Mouse (Mus musculus): ENCODE measurements at regions not wholly inside any gene's neighbourhood (a gene's known extent, or its start where the extent isn't known, plus 50 kb on each side); places are given as distances from the start of the nearest gene placed in this dataset.

GRCm38 (mm10) chr6:140357901-140358300 is 66.0 kb upstream of the Plekha5 start:
- no peak overlapping the region for H3K9ac ChIP-seq (ENCODE audit: insufficient read depth, low read depth, low read length, poor library complexity, severe bottlenecking)
- TF ChIP-seq MAFK (IDR thresholded peaks at IDR 0.05; ENCODE audit: insufficient read depth, low read depth, low read length) (no peak), ZNF384 (IDR thresholded peaks at IDR 0.05; ENCODE audit: low read depth, low read length) (no peak), ZC3H11A (IDR thresholded peaks at IDR 0.05; ENCODE audit: borderline replicate concordance, low read depth, low read length) (no peak), HCFC1 (IDR thresholded peaks at IDR 0.05; ENCODE audit: borderline replicate concordance, insufficient read depth, low read length) (no peak)
- H3K36me3 ChIP-seq (ENCODE audit: control insufficient read depth, insufficient read depth, low read length, poor library complexity, severe bottlenecking): no peaks in the 10 kb centered on the region
- no peak overlapping the region for H3K4me3 ChIP-seq (ENCODE audit: insufficient read depth in 1 of 2, low read depth in 1 of 2, low read length in 2 of 2, poor library complexity in 1 of 2, severe bottlenecking in 1 of 2)
- in situ Hi-C loops (cut with MboI; ENCODE audit: low sequenced_read_pairs in 2 of 2, unreplicated experiment in 2 of 2): no loop called here
- H3K9me3 ChIP-seq (ENCODE audit: control insufficient read depth, insufficient read depth, low read depth, low read length): no peaks in the 10 kb centered on the region
- no peaks in the 10 kb centered on the region for H3K4me1 ChIP-seq (ENCODE audit: control insufficient read depth in 2 of 2, insufficient read depth in 2 of 2, low read length in 2 of 2, poor library complexity in 1 of 2)
- no peak for DNase-seq (ENCODE audit: low read depth, low spot score)
- H3K27ac ChIP-seq (ENCODE audit: insufficient read depth, low read depth, low read length, poor library complexity, severe bottlenecking): no peak overlapping the region

- DNase-seq (ENCODE audit: low read depth, low spot score): no peak
- Histone ChIP-seq H3K27ac (ENCODE audit: insufficient read depth, low read depth, low read length, poor library complexity, severe bottlenecking) (no peak overlapping the region), H3K9ac (ENCODE audit: insufficient read depth, low read depth, low read length, poor library complexity, severe bottlenecking) (no peak overlapping the region), H3K9me3 (ENCODE audit: control insufficient read depth, insufficient read depth, low read depth, low read length) (no peaks in the 10 kb centered on the region), H3K4me3 (ENCODE audit: insufficient read depth in 1 of 2, low read depth in 1 of 2, low read length in 2 of 2, poor library complexity in 1 of 2, severe bottlenecking in 1 of 2) (no peak overlapping the region), H3K36me3 (ENCODE audit: control insufficient read depth, insufficient read depth, low read length, poor library complexity, severe bottlenecking) (no peaks in the 10 kb centered on the region), H3K4me1 (ENCODE audit: control insufficient read depth in 2 of 2, insufficient read depth in 2 of 2, low read length in 2 of 2, poor library complexity in 1 of 2) (no peaks in the 10 kb centered on the region)
- TF ChIP-seq ZNF384 (IDR thresholded peaks at IDR 0.05; ENCODE audit: low read depth, low read length) (no peak), HCFC1 (IDR thresholded peaks at IDR 0.05; ENCODE audit: borderline replicate concordance, insufficient read depth, low read length) (no peak), MAFK (IDR thresholded peaks at IDR 0.05; ENCODE audit: insufficient read depth, low read depth, low read length) (no peak), ZC3H11A (IDR thresholded peaks at IDR 0.05; ENCODE audit: borderline replicate concordance, low read depth, low read length) (no peak)
- in situ Hi-C loops (cut with MboI; ENCODE audit: low sequenced_read_pairs in 2 of 2, unreplicated experiment in 2 of 2): no loop called here
Observed at GRCm38 (mm10) chr6:140357300-140357699, 66.6 kb upstream of the Plekha5 start.

GRCm38 (mm10) chr6:140354082-140354481 is 69.8 kb upstream of the Plekha5 start:
- H3K27ac ChIP-seq (ENCODE audit: insufficient read depth, low read depth, low read length, poor library complexity, severe bottlenecking): no peak overlapping the region
- in situ Hi-C loops (cut with MboI; ENCODE audit: low sequenced_read_pairs in 2 of 2, unreplicated experiment in 2 of 2): no loop called here
- DNase-seq (ENCODE audit: low read depth, low spot score): no peak
- H3K4me1 ChIP-seq (ENCODE audit: control insufficient read depth in 2 of 2, insufficient read depth in 2 of 2, low read length in 2 of 2, poor library complexity in 1 of 2): peaks cover 0 to 2% of the 10 kb centered on the region in 2 experiments; a peak in 1 of 4 replicates
- TF ChIP-seq CHD2 (IDR thresholded peaks at IDR 0.05; ENCODE audit: low read depth, low read length): no peak
- TF ChIP-seq MAFK (IDR thresholded peaks at IDR 0.05; ENCODE audit: insufficient read depth, low read depth, low read length): no peak
- no peak for TF ChIP-seq ZC3H11A (IDR thresholded peaks at IDR 0.05; ENCODE audit: borderline replicate concordance, low read depth, low read length)
- H3K9me3 ChIP-seq (ENCODE audit: control insufficient read depth, insufficient read depth, low read depth, low read length): no peaks in the 10 kb centered on the region
- no peaks in the 10 kb centered on the region for H3K36me3 ChIP-seq (ENCODE audit: control insufficient read depth, insufficient read depth, low read length, poor library complexity, severe bottlenecking)
- no peak overlapping the region for H3K4me3 ChIP-seq (ENCODE audit: insufficient read depth in 1 of 2, low read depth in 1 of 2, low read length in 2 of 2, poor library complexity in 1 of 2, severe bottlenecking in 1 of 2)
- H3K9ac ChIP-seq (ENCODE audit: insufficient read depth, low read depth, low read length, poor library complexity, severe bottlenecking): no peak overlapping the region

GRCm38 (mm10) chr6:140353610-140354009 is 70.2 kb upstream of the Plekha5 start:
- H3K4me3 ChIP-seq (ENCODE audit: insufficient read depth in 1 of 2, low read depth in 1 of 2, low read length in 2 of 2, poor library complexity in 1 of 2, severe bottlenecking in 1 of 2): no peak overlapping the region
- DNase-seq (ENCODE audit: low read depth, low spot score): no peak
- H3K9ac ChIP-seq (ENCODE audit: insufficient read depth, low read depth, low read length, poor library complexity, severe bottlenecking): 0 out of 2 replicates have a peak overlapping the region, but pooled peaks have one; percentile 29
- H3K36me3 ChIP-seq (ENCODE audit: control insufficient read depth, insufficient read depth, low read length, poor library complexity, severe bottlenecking): no peaks in the 10 kb centered on the region
- no peaks in the 10 kb centered on the region for H3K9me3 ChIP-seq (ENCODE audit: control insufficient read depth, insufficient read depth, low read depth, low read length)
- H3K27ac ChIP-seq (ENCODE audit: insufficient read depth, low read depth, low read length, poor library complexity, severe bottlenecking): no peak overlapping the region
- in situ Hi-C loops (cut with MboI; ENCODE audit: low sequenced_read_pairs in 2 of 2, unreplicated experiment in 2 of 2): no loop called here
- no peak for TF ChIP-seq ZC3H11A (IDR thresholded peaks at IDR 0.05; ENCODE audit: borderline replicate concordance, low read depth, low read length)
- no peak for TF ChIP-seq CHD2 (IDR thresholded peaks at IDR 0.05; ENCODE audit: low read depth, low read length)
- no peak for TF ChIP-seq HCFC1 (IDR thresholded peaks at IDR 0.05; ENCODE audit: borderline replicate concordance, insufficient read depth, low read length)
- H3K4me1 ChIP-seq (ENCODE audit: control insufficient read depth in 2 of 2, insufficient read depth in 2 of 2, low read length in 2 of 2, poor library complexity in 1 of 2): peaks cover 0 to 2% of the 10 kb centered on the region in 2 experiments; a peak in 1 of 4 replicates

- Histone ChIP-seq H3K27ac (ENCODE audit: insufficient read depth, low read depth, low read length, poor library complexity, severe bottlenecking) (no peak overlapping the region), H3K9ac (ENCODE audit: insufficient read depth, low read depth, low read length, poor library complexity, severe bottlenecking) (no peak overlapping the region), H3K4me3 (ENCODE audit: insufficient read depth in 1 of 2, low read depth in 1 of 2, low read length in 2 of 2, poor library complexity in 1 of 2, severe bottlenecking in 1 of 2) (no peak overlapping the region), H3K9me3 (ENCODE audit: control insufficient read depth, insufficient read depth, low read depth, low read length) (no peaks in the 10 kb centered on the region), H3K4me1 (ENCODE audit: control insufficient read depth in 2 of 2, insufficient read depth in 2 of 2, low read length in 2 of 2, poor library complexity in 1 of 2) (peaks cover 0 to 2% of the 10 kb centered on the region in 2 experiments; a peak in 1 of 4 replicates), H3K36me3 (ENCODE audit: control insufficient read depth, insufficient read depth, low read length, poor library complexity, severe bottlenecking) (no peaks in the 10 kb centered on the region)
- DNase-seq (ENCODE audit: low read depth, low spot score): no peak
- in situ Hi-C loops (cut with MboI; ENCODE audit: low sequenced_read_pairs in 2 of 2, unreplicated experiment in 2 of 2): no loop called here
- TF ChIP-seq MAFK (IDR thresholded peaks at IDR 0.05; ENCODE audit: insufficient read depth, low read depth, low read length) (no peak), ZNF384 (IDR thresholded peaks at IDR 0.05; ENCODE audit: low read depth, low read length) (no peak), HCFC1 (IDR thresholded peaks at IDR 0.05; ENCODE audit: borderline replicate concordance, insufficient read depth, low read length) (no peak), CHD2 (IDR thresholded peaks at IDR 0.05; ENCODE audit: low read depth, low read length) (no peak), ZC3H11A (IDR thresholded peaks at IDR 0.05; ENCODE audit: borderline replicate concordance, low read depth, low read length) (no peak)
Observed at GRCm38 (mm10) chr6:140351365-140352095, 72.3 kb upstream of the Plekha5 start.
